Mouse (Mus musculus) kidney, postnatal 0 days (tissue): Measurements from ENCODE around the gene Gm10663. TPM values are rescaled to one million over a fixed set of nuclear protein-coding genes. Genes with fewer than 3 reads are reported as not detected.
A peak's percentile ranks its signal among the peaks of the same experiment; 100 is the strongest.

Experiments used
- ATAC-seq: fragments of 200-750 bp; cut with Nextera tagmentation; replicated peaks from 2 replicates; pipeline ENCODE4 v1.8.0; 2017; ENCODE audit warnings: low read depth, moderate number of reproducible peaks, moderate TSS enrichment, moderate library complexity; ENCODE audit not compliant: low FRiP score
- DNase-seq: peaks from one replicate; pipeline ENCODE4 v3.0.0-alpha.2; 2016; ENCODE audit warnings: low spot score
- H3K27ac ChIP-seq: fragments of 300-500 bp; sonication (generic); 2 replicates; pipeline ENCODE4 v1.5.1; 2014; ENCODE audit warnings: mild to moderate bottlenecking
- H3K27me3 ChIP-seq: fragments of 300-500 bp; sonication (generic); 2 replicates; pipeline ENCODE4 v1.6.1; 2014; ENCODE audit warnings: low read length, mixed read lengths; ENCODE audit not compliant: insufficient read depth
- H3K36me3 ChIP-seq: fragments of 300-500 bp; sonication (generic); 2 replicates; pipeline ENCODE4 v1.6.1; 2014; ENCODE audit warnings: low read length, mixed read lengths; ENCODE audit not compliant: insufficient read depth
- H3K4me1 ChIP-seq: fragments of 300-500 bp; sonication (generic); replicated peaks from 2 replicates; pipeline ENCODE4 v1.6.1; 2014; ENCODE audit warnings: antibody characterized with exemption, low read length, mixed read lengths; ENCODE audit not compliant: insufficient read depth
- H3K4me2 ChIP-seq: fragments of 300-500 bp; sonication (generic); 2 replicates; pipeline ENCODE4 v1.6.1; 2014; ENCODE audit warnings: mild to moderate bottlenecking, low read length, moderate library complexity, mixed read lengths
- H3K4me3 ChIP-seq: fragments of 300-500 bp; sonication (generic); replicated peaks from 2 replicates; pipeline ENCODE4 v1.5.1; 2014; ENCODE audit warnings: low read depth, low read length
- H3K9ac ChIP-seq: fragments of 300-500 bp; sonication (generic); 2 replicates; pipeline ENCODE4 v1.6.1; 2014; ENCODE audit warnings: low read depth, low read length
- H3K9me3 ChIP-seq: fragments of 300-500 bp; sonication (generic); replicated peaks from 2 replicates; pipeline ENCODE4 v1.6.1; 2016; ENCODE audit warnings: low read length, inconsistent platforms, mixed read lengths
- CTCF ChIP-seq: IDR thresholded peaks from 2 replicates; pipeline ENCODE4 v1.5.1; 2016; ENCODE audit warnings: antibody characterized with exemption, low read depth, mild to moderate bottlenecking, moderate library complexity
- WGBS: fragments of 180-500 bp; shearing (Covaris S2); extraction: QIAGEN DNeasy Blood & Tissue Kit; methylation state at CpG from one replicate; pipeline ENCODE4 v1.1.7; 2014; 5-methylcytosine and 5-hydroxymethylcytosine counted together
- polyA plus RNA-seq: library from polyadenylated mRNA; unstranded; fragments of >200 nt; fragmentation: Nextera tagmentation; extraction: Ambion mirVana; gene quantifications from 2 replicates; pipeline ENCODE4 v1.2.1, GENCODE M21; 2015

The Gm10663 gene
- polyA plus RNA-seq, 1 experiment from 2014 or later = not detected

DNA sequence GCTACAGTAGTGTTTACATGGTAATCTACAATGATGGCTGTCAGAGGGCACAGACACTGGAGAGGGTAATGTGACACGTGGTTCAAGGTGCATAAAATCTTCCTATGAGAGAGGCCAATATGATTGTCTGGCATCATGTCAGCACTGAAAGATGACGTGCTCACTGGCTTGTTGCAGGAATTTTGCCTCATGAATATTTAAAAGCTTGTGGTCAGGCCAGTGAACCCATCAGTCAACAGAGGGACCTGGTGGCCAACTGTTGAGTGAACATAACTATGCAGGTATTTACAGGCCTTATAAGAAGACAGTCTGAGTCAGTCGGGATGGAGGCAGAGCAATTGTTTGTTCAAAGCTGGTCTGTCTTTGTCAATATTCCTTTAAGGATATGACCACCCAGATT, 24.9 kb downstream of the Gm10663 start:
- ATAC-seq = no peak; the same call in 1 of the 2 replicates
- WGBS = 54% methylated on average over 3 of the region's 3 CpGs
- Histone ChIP-seq H3K4me2 (no peak overlapping the region), H3K27me3 (no peaks in the 10 kb centered on the region), H3K27ac (no peak overlapping the region), H3K4me1 (no peaks in the 10 kb centered on the region), H3K4me3 (no peak overlapping the region), H3K9me3 (no peaks in the 10 kb centered on the region), H3K36me3 (no peaks in the 10 kb centered on the region), H3K9ac (no peak overlapping the region)
- no peak for DNase-seq
- no peak for TF ChIP-seq CTCF

DNA sequence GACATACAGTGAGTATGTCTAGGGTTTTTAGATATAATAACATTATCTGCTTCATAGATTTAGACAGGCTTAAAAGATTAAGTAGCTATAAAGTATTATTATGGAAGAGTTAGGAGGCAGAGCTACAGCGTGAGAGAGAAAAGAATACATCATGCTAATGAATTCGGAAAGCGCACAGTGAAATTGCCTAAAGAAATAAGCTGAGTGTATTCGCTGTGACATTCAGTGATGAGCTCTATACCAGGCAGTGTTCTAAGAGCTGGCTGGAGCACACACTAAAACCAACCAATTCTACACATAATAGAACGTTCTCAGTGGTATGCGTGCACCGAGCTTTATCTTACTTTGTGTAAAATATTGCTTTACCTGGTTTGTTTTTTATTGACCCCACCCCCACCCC, 28.8 kb downstream of the Gm10663 start:
- no peak overlapping the region for H3K9ac ChIP-seq
- H3K4me1 ChIP-seq = no peaks in the 10 kb centered on the region
- DNase-seq = no peak
- ATAC-seq = no peak
- no peak for TF ChIP-seq CTCF
- H3K9me3 ChIP-seq = no peaks in the 10 kb centered on the region
- no peak overlapping the region for H3K4me3 ChIP-seq
- H3K27ac ChIP-seq = no peak overlapping the region
- WGBS = 72% methylated on average over 7 of the region's 7 CpGs
- H3K27me3 ChIP-seq = no peaks in the 10 kb centered on the region
- H3K4me2 ChIP-seq = no peak overlapping the region
- no peaks in the 10 kb centered on the region for H3K36me3 ChIP-seq

DNA sequence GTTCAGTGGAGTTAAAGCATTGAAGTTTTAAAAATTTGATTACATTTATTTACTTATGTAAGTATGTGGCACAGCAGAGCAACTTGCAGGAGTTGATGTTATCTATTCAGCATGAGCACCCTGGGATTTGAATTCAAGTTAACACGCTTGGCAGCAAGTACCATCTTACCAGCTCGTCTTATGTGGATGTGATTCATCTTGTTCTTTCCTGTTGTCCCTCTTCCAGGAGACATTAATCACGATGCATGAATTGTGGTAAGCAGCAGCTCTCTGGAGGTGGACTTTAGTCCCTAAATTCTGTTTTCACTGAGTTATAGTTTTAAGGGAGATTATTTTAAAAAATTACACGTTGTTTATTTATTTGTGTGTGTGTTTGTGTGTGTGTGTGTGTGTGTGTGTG, 29.2 kb downstream of the Gm10663 start:
- Histone ChIP-seq H3K27ac (no peak overlapping the region), H3K27me3 (no peaks in the 10 kb centered on the region), H3K4me3 (no peak overlapping the region), H3K36me3 (no peaks in the 10 kb centered on the region), H3K4me2 (no peak overlapping the region), H3K9ac (no peak overlapping the region), H3K4me1 (no peaks in the 10 kb centered on the region), H3K9me3 (no peaks in the 10 kb centered on the region)
- 54% methylated on average over 4 of the region's 4 CpGs for WGBS
- DNase-seq = no peak
- no peak for ATAC-seq
- TF ChIP-seq CTCF = no peak

DNA sequence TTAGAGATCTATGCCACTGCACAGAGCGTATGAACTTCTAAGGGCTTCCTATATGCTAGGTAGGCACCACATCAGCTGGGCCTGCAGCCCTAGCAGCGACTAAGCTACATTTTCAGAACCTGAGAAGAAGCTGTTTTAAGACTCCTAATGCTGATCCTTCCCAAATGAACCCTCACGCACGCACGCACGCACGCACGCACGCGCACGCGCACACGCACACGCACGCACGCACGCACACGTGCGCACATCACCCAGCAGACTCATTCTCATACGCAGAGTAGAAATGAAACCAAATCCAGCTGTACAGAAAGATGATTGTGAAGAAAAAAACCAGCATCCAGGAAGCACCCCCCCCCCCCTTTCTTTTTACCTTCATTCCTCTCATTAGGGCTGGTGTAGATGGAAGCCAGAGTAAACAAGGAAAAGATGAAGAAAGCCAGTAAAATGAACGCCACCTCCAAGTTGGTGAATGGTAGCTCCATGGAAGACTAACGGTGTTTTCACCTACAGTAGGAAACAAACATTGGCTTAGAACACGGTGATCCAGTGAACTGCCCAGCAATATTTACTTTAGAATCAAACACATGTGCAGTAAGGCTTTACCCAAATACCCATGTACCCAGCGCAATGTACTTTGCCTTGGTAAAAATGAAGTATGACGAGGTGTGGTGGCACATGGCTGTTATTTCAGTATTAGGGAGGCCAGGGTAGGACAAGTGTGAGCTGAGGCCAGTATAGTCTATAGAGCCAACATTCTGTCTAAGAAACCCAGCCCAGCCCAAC, 33.3 kb downstream of the Gm10663 start:
- ATAC-seq (no peak), DNase-seq (no peak)
- Histone ChIP-seq H3K9ac (no peak overlapping the region), H3K9me3 (no peaks in the 10 kb centered on the region), H3K27me3 (no peaks in the 10 kb centered on the region), H3K27ac (no peak overlapping the region), H3K36me3 (no peaks in the 10 kb centered on the region), H3K4me1 (no peaks in the 10 kb centered on the region), H3K4me3 (no peak overlapping the region), H3K4me2 (no peak overlapping the region)
- TF ChIP-seq CTCF = no peak
- 94% methylated on average over 25 of the region's 25 CpGs for WGBS

DNA sequence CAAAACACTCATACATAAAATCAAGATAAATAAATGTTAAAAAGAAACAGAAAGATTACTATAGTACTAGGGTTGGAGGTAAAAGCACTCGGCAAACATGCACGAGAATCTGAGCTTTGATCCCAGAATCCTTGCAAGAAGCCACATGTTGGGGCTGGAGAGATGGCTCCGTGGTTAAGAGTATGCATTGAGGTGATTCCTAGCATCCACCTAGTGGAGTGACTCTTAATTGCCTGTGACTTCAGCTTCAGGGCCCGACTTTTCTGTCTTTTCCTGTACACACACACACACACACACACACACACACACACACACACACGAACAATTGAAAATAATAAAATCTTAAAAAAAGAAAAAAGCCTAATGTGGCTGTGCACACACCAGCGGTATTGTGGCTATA, 34.1 kb downstream of the Gm10663 start:
- no peak for ATAC-seq

DNA sequence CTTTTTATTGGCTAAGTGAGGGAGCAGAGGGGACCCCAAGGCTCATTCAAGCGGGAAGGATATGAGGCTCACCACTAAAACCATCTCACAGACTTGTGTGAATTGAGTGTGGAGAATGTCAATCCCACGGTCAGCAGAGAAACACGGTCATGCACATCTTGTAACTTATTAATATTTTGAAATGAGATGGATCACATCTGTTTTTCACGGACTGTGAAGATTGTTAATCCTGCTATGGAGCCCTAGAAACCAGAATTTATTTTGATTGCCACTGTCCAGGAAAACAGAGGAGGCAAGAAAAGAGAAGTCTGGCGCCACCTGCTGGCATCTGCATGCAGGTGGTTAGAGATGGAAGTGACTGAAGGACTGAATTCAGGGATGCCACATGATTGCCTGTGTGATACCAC, 35.5 kb downstream of the Gm10663 start:
- no peak overlapping the region for H3K4me3 ChIP-seq
- TF ChIP-seq CTCF = peak; percentile 95
- H3K36me3 ChIP-seq = no peaks in the 10 kb centered on the region
- DNase-seq (peak; percentile 88), ATAC-seq (peak; percentile 86)
- no peaks in the 10 kb centered on the region for H3K4me1 ChIP-seq
- H3K4me2 ChIP-seq = no peak overlapping the region
- no peak overlapping the region for H3K27ac ChIP-seq
- H3K9me3 ChIP-seq = no peaks in the 10 kb centered on the region
- no peaks in the 10 kb centered on the region for H3K27me3 ChIP-seq
- WGBS = 15% methylated on average over 5 of the region's 5 CpGs
- no peak overlapping the region for H3K9ac ChIP-seq

More for the DNA sequence above, 34.1 kb downstream of the Gm10663 start:
- H3K9ac ChIP-seq = no peak overlapping the region
- peak; percentile 20; the same call in 1 of the 2 replicates for TF ChIP-seq CTCF
- H3K27ac ChIP-seq = no peak overlapping the region
- H3K9me3 ChIP-seq = no peaks in the 10 kb centered on the region
- H3K4me3 ChIP-seq = no peak overlapping the region
- no peaks in the 10 kb centered on the region for H3K36me3 ChIP-seq
- no peaks in the 10 kb centered on the region for H3K27me3 ChIP-seq
- WGBS = 78% methylated on average over 6 of the region's 6 CpGs
- no peak overlapping the region for H3K4me2 ChIP-seq
- H3K4me1 ChIP-seq = no peaks in the 10 kb centered on the region
- no peak for DNase-seq

DNA sequence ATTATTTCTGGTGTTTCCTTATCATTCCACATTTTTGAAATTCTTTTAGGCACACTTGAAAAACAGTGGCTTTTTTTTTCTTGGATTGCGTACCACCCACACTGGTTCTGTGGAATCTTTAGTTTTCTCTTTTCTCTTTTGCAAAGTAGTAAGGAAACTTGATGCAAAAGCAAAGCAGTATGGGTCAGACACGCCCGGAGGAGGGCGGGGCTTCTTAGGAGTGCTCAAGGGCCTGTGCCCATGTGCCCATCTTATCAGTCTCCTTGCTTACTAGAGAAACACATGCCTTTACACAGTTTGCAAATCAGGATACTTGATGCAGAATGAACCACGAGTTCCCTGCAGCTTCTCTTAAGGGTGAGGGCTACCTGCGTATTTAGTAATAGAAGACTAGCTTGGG, 37.3 kb downstream of the Gm10663 start:
- Histone ChIP-seq H3K27me3 (no peaks in the 10 kb centered on the region), H3K4me1 (no peaks in the 10 kb centered on the region), H3K36me3 (no peaks in the 10 kb centered on the region), H3K27ac (no peak overlapping the region), H3K9me3 (no peaks in the 10 kb centered on the region), H3K4me3 (no peak overlapping the region), H3K9ac (no peak overlapping the region), H3K4me2 (no peak overlapping the region)
- DNase-seq (no peak), ATAC-seq (no peak)
- WGBS = 79% methylated on average over 6 of the region's 6 CpGs
- TF ChIP-seq CTCF = no peak
